Mouse (Mus musculus): ENCODE results near the gene 2900011O08Rik. TPM values are rescaled to one million over a fixed set of nuclear protein-coding genes. Genes with fewer than 3 reads are reported as not detected.
A peak's percentile ranks its signal among the peaks of the same experiment; 100 is the strongest.
"Not testable (repeated sequence)": the region's sequence is repeated elsewhere in the genome, so short reads cannot be mapped to it uniquely, and the experiment has no call there.

The 2900011O08Rik gene
- total and polyA plus RNA-seq, 2 experiments from 2014 or later, result 169 to 222 TPM

- no peak for ATAC-seq (ENCODE audit: low FRiP score)
- H3K4me2 ChIP-seq (ENCODE audit: low read depth, low read length, poor library complexity, severe bottlenecking), result no peak overlapping the region
- H3K4me1 ChIP-seq (ENCODE audit: insufficient read depth, low read length), result no peaks in the 10 kb centered on the region
- no peak overlapping the region for H3K9ac ChIP-seq (replicated peaks; ENCODE audit: low read length, poor library complexity, severe bottlenecking)
- DNase-seq (ENCODE audit: low spot score), result no peak
- peaks cover 7% of the 10 kb centered on the region; the same call in 1 of the 2 replicates for H3K36me3 ChIP-seq (ENCODE audit: insufficient read depth, low read length)
- H3K4me3 ChIP-seq (ENCODE audit: low read depth, low read length), result no peak overlapping the region
- TF ChIP-seq CTCF (IDR thresholded peaks at IDR 0.05), result no peak
- 18% methylated on average over 1 of the region's 1 CpGs for WGBS
- H3K27ac ChIP-seq (ENCODE audit: low read depth, low read length), result no peak overlapping the region
- H3K9me3 ChIP-seq (ENCODE audit: low read length), result no peaks in the 10 kb centered on the region
- H3K27me3 ChIP-seq (ENCODE audit: insufficient read depth, low read length), result no peaks in the 10 kb centered on the region
These were observed 68.9 kb downstream of the 2900011O08Rik start for GRCm38 (mm10) chr16:14055271-14055670.

DNA sequence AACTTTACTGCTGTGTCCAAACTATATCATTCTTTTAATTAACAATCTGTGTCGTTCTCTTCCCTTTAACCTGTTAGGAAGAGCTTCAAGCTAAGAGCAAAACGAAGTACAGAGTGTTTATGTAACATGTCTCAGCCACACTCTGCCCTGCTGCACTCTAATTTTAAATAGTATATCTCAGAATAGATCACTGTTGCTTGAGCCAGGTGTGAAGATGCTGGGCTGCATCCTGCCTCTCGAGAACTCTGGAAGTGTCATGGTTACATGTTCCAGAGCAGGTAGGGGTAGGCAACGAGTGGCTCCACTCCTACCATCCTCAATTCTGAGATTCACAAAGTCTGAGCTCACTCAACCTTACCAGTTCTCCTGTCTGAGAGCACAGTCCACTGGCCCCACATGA, 70.3 kb downstream of the 2900011O08Rik start:
- Histone ChIP-seq H3K4me3 (ENCODE audit: low read depth, low read length) (no peak overlapping the region), H3K4me1 (ENCODE audit: insufficient read depth, low read length) (no peaks in the 10 kb centered on the region), H3K27me3 (ENCODE audit: insufficient read depth, low read length) (no peaks in the 10 kb centered on the region), H3K4me2 (ENCODE audit: low read depth, low read length, poor library complexity, severe bottlenecking) (no peak overlapping the region), H3K27ac (ENCODE audit: low read depth, low read length) (no peak overlapping the region), H3K36me3 (ENCODE audit: insufficient read depth, low read length) (no peaks in the 10 kb centered on the region), H3K9me3 (ENCODE audit: low read length) (no peaks in the 10 kb centered on the region), H3K9ac (replicated peaks; ENCODE audit: low read length, poor library complexity, severe bottlenecking) (no peak overlapping the region)
- no peak for ATAC-seq (ENCODE audit: low FRiP score)
- no peak for DNase-seq (ENCODE audit: low spot score)
- 87% methylated on average over 4 of the region's 4 CpGs for WGBS
- no peak for TF ChIP-seq CTCF (IDR thresholded peaks at IDR 0.05)

GRCm38 (mm10) chr16:14058541-14058940, 72.1 kb downstream of the 2900011O08Rik start:
- no peak overlapping the region for H3K4me2 ChIP-seq (ENCODE audit: low read depth, low read length, poor library complexity, severe bottlenecking)
- H3K9ac ChIP-seq (replicated peaks; ENCODE audit: low read length, poor library complexity, severe bottlenecking), result no peak overlapping the region
- DNase-seq (ENCODE audit: low spot score) (peak; percentile 10), ATAC-seq (ENCODE audit: low FRiP score) (no peak)
- 8% methylated on average over 1 of the region's 1 CpGs for WGBS
- H3K9me3 ChIP-seq (ENCODE audit: low read length), result no peaks in the 10 kb centered on the region
- no peaks in the 10 kb centered on the region for H3K27me3 ChIP-seq (ENCODE audit: insufficient read depth, low read length)
- no peak overlapping the region for H3K4me3 ChIP-seq (ENCODE audit: low read depth, low read length)
- H3K27ac ChIP-seq (ENCODE audit: low read depth, low read length), result no peak overlapping the region
- H3K36me3 ChIP-seq (ENCODE audit: insufficient read depth, low read length), result no peaks in the 10 kb centered on the region
- no peak for TF ChIP-seq CTCF (IDR thresholded peaks at IDR 0.05)
- no peaks in the 10 kb centered on the region for H3K4me1 ChIP-seq (ENCODE audit: insufficient read depth, low read length)

- 67% methylated on average over 1 of the region's 1 CpGs for WGBS
- DNase-seq (ENCODE audit: low spot score) (no peak), ATAC-seq (ENCODE audit: low FRiP score) (no peak)
- no peak overlapping the region for H3K4me2 ChIP-seq (ENCODE audit: low read depth, low read length, poor library complexity, severe bottlenecking)
- no peaks in the 10 kb centered on the region for H3K9me3 ChIP-seq (ENCODE audit: low read length)
- no peaks in the 10 kb centered on the region for H3K27me3 ChIP-seq (ENCODE audit: insufficient read depth, low read length)
- no peak overlapping the region for H3K4me3 ChIP-seq (ENCODE audit: low read depth, low read length)
- H3K4me1 ChIP-seq (ENCODE audit: insufficient read depth, low read length), result no peaks in the 10 kb centered on the region
- no peak overlapping the region for H3K9ac ChIP-seq (replicated peaks; ENCODE audit: low read length, poor library complexity, severe bottlenecking)
- TF ChIP-seq CTCF (IDR thresholded peaks at IDR 0.05), result no peak
- no peak overlapping the region for H3K27ac ChIP-seq (ENCODE audit: low read depth, low read length)
- no peaks in the 10 kb centered on the region for H3K36me3 ChIP-seq (ENCODE audit: insufficient read depth, low read length)
These were observed 72.9 kb downstream of the 2900011O08Rik start for GRCm38 (mm10) chr16:14059118-14059854.

DNA sequence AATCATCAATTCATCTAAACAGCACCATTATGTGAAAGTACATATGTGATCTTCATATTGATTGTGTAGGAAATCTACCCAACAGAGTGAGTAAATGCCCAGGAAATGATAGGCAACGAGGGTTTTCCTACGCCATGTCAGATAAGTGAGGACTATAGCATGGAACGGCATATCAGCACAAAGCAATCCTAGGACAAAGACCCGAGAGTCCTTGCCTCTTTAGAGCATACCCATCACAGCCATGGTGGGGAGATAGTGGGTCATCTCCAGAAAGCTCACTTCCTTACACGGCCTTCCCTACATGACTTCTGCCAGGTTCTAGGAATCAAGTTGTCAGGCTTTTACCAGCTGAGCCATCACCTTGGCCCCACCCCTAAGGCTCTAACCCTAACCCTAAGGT, 73.5 kb downstream of the 2900011O08Rik start:
- Histone ChIP-seq H3K9me3 (ENCODE audit: low read length) (no peaks in the 10 kb centered on the region), H3K4me1 (ENCODE audit: insufficient read depth, low read length) (no peaks in the 10 kb centered on the region), H3K36me3 (ENCODE audit: insufficient read depth, low read length) (no peaks in the 10 kb centered on the region), H3K27ac (ENCODE audit: low read depth, low read length) (no peak overlapping the region), H3K9ac (replicated peaks; ENCODE audit: low read length, poor library complexity, severe bottlenecking) (no peak overlapping the region), H3K27me3 (ENCODE audit: insufficient read depth, low read length) (no peaks in the 10 kb centered on the region), H3K4me3 (ENCODE audit: low read depth, low read length) (no peak overlapping the region), H3K4me2 (ENCODE audit: low read depth, low read length, poor library complexity, severe bottlenecking) (no peak overlapping the region)
- DNase-seq (ENCODE audit: low spot score) (no peak), ATAC-seq (ENCODE audit: low FRiP score) (no peak)
- no peak for TF ChIP-seq CTCF (IDR thresholded peaks at IDR 0.05)
- WGBS, result 85% methylated on average over 5 of the region's 5 CpGs

DNA sequence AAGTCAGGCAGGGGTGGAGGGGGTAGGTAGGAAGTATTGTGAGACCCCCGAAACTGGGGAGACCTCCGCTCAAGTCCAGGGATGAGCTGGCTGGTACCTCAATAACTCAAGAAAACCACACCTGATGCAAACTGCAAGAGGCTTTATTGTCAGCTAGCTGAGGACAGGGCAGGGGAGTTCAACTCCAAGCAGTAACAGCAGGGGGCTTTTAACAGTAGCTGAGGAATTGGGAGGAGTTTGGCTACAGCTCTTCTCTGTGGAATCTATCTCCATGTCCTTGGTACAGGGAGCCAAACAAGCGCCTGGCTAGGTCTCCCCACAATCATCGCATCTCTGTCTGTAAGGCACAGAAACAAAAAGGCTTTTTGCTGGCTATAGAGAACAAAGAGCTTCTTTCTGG, 80.2 kb downstream of the 2900011O08Rik start:
- H3K9ac ChIP-seq (replicated peaks; ENCODE audit: low read length, poor library complexity, severe bottlenecking); H3K27ac ChIP-seq (ENCODE audit: low read depth, low read length); DNase-seq (ENCODE audit: low spot score); ATAC-seq (ENCODE audit: low FRiP score); H3K27me3 ChIP-seq (ENCODE audit: insufficient read depth, low read length); H3K9me3 ChIP-seq (ENCODE audit: low read length); H3K36me3 ChIP-seq (ENCODE audit: insufficient read depth, low read length); H3K4me1 ChIP-seq (ENCODE audit: insufficient read depth, low read length); H3K4me3 ChIP-seq (ENCODE audit: low read depth, low read length); H3K4me2 ChIP-seq (ENCODE audit: low read depth, low read length, poor library complexity, severe bottlenecking): not testable (repeated sequence)
- WGBS, result 81% methylated on average over 4 of the region's 4 CpGs

- not testable (repeated sequence) for ATAC-seq (ENCODE audit: low FRiP score); H3K9me3 ChIP-seq (ENCODE audit: low read length); H3K4me1 ChIP-seq (ENCODE audit: insufficient read depth, low read length); H3K4me2 ChIP-seq (ENCODE audit: low read depth, low read length, poor library complexity, severe bottlenecking); H3K27ac ChIP-seq (ENCODE audit: low read depth, low read length); H3K36me3 ChIP-seq (ENCODE audit: insufficient read depth, low read length); DNase-seq (ENCODE audit: low spot score); H3K9ac ChIP-seq (replicated peaks; ENCODE audit: low read length, poor library complexity, severe bottlenecking); H3K27me3 ChIP-seq (ENCODE audit: insufficient read depth, low read length); H3K4me3 ChIP-seq (ENCODE audit: low read depth, low read length)
- 93% methylated on average over 2 of the region's 2 CpGs for WGBS
These were observed 82.3 kb downstream of the 2900011O08Rik start for GRCm38 (mm10) chr16:14068701-14069100.
